Mouse (Mus musculus): ENCODE data around the gene Wnt2b.

The Wnt2b gene

GRCm38 (mm10) chr3:104961066-104962059, at the start of gene Wnt2b:
Gene Wnt2b, minus strand, starts transcription at chr3:104961921.
- DNase-seq (ENCODE audit: low spot score in 2 of 2) = no peak

- DNase-seq (ENCODE audit: low spot score in 2 of 2) = no peak
Observed at GRCm38 (mm10) chr3:105010681-105011339, 49.1 kb upstream of the Wnt2b start.

GRCm38 (mm10) chr3:105008070-105008469, 46.3 kb upstream of the Wnt2b start:
- no peak for DNase-seq (ENCODE audit: low spot score in 2 of 2)

GRCm38 (mm10) chr3:105006101-105006500, 44.4 kb upstream of the Wnt2b start:
- no peak for DNase-seq (ENCODE audit: low spot score in 2 of 2)

GRCm38 (mm10) chr3:105005561-105006065, 43.9 kb upstream of the Wnt2b start:
- no peak for DNase-seq (ENCODE audit: low spot score in 2 of 2)

GRCm38 (mm10) chr3:105005011-105005410, 43.3 kb upstream of the Wnt2b start:
- no peak for DNase-seq (ENCODE audit: low spot score in 2 of 2)

GRCm38 (mm10) chr3:105003960-105004463, 42.3 kb upstream of the Wnt2b start:
- DNase-seq (ENCODE audit: low spot score in 2 of 2) = no peak

GRCm38 (mm10) chr3:105001374-105001773, 39.7 kb upstream of the Wnt2b start:
- no peak for DNase-seq (ENCODE audit: low spot score in 2 of 2)

- DNase-seq (ENCODE audit: low spot score in 2 of 2) = peak in 1 of 2 experiments; percentile 35
Observed at GRCm38 (mm10) chr3:105000561-105000960, 38.8 kb upstream of the Wnt2b start.

GRCm38 (mm10) chr3:104997563-104997962, 35.8 kb upstream of the Wnt2b start:
- no peak for DNase-seq (ENCODE audit: low spot score in 2 of 2)

- no peak for DNase-seq (ENCODE audit: low spot score in 2 of 2)
Observed at GRCm38 (mm10) chr3:104995707-104996106, 34.0 kb upstream of the Wnt2b start.

GRCm38 (mm10) chr3:104994415-104994841, 32.7 kb upstream of the Wnt2b start:
- no peak for DNase-seq (ENCODE audit: low spot score in 2 of 2)

- DNase-seq (ENCODE audit: low spot score in 2 of 2) = no peak
Observed at GRCm38 (mm10) chr3:104993800-104994199, 32.1 kb upstream of the Wnt2b start.

- peak; percentile 78 to 90 for DNase-seq (ENCODE audit: low spot score in 2 of 2)
Observed at GRCm38 (mm10) chr3:104992709-104993388, 31.1 kb upstream of the Wnt2b start.

GRCm38 (mm10) chr3:104991703-104992102, 30.0 kb upstream of the Wnt2b start:
- peak in 1 of 2 experiments; percentile 35 for DNase-seq (ENCODE audit: low spot score in 2 of 2)

- no peak for DNase-seq (ENCODE audit: low spot score in 2 of 2)
Observed at GRCm38 (mm10) chr3:104987884-104988283, 26.2 kb upstream of the Wnt2b start.

GRCm38 (mm10) chr3:104979735-104980134, 18.0 kb upstream of the Wnt2b start:
- DNase-seq (ENCODE audit: low spot score in 2 of 2) = no peak

- DNase-seq (ENCODE audit: low spot score in 2 of 2) = peak; percentile 91 to 92
Observed at GRCm38 (mm10) chr3:104967548-104968300, 6.0 kb upstream of the Wnt2b start.

- DNase-seq (ENCODE audit: low spot score in 2 of 2) = no peak
Observed at GRCm38 (mm10) chr3:104965991-104966554, 4.4 kb upstream of the Wnt2b start.

GRCm38 (mm10) chr3:104965070-104965855, 3.5 kb upstream of the Wnt2b start:
- DNase-seq (ENCODE audit: low spot score in 2 of 2) = no peak
